Mouse (Mus musculus) limb, embryonic 12.5 days (tissue): ENCODE measurements around the gene Zbed4. TPM values are rescaled to one million over a fixed set of nuclear protein-coding genes. Genes with fewer than 3 reads are reported as not detected.
"Not testable (repeated sequence)": the region's sequence is repeated elsewhere in the genome, so short reads cannot be mapped to it uniquely, and the experiment has no call there.

Experiments
- ATAC-seq: fragments of 200-750 bp; cut with Nextera tagmentation; 2 replicates; pipeline ENCODE4 v1.8.0; 2017; ENCODE audit warnings: low read depth, moderate TSS enrichment; ENCODE audit not compliant: insufficient number of reproducible peaks, insufficient read depth, low FRiP score, low TSS enrichment
- H3K27ac ChIP-seq: fragments of 300-500 bp; sonication (generic); 2 replicates; pipeline ENCODE4 v1.5.1; 2016; ENCODE audit warnings: mild to moderate bottlenecking, moderate library complexity
- H3K27me3 ChIP-seq: fragments of 300-500 bp; sonication (generic); 2 replicates; pipeline ENCODE4 v1.6.1; 2016; ENCODE audit warnings: mild to moderate bottlenecking, moderate library complexity
- H3K36me3 ChIP-seq: fragments of 300-500 bp; sonication (generic); 2 replicates; pipeline ENCODE4 v1.6.1; 2016; ENCODE audit warnings: mild to moderate bottlenecking, moderate library complexity
- H3K4me1 ChIP-seq: fragments of 300-500 bp; sonication (generic); replicated peaks from 2 replicates; pipeline ENCODE4 v1.6.1; 2016
- H3K4me2 ChIP-seq: fragments of 300-500 bp; sonication (generic); 2 replicates; pipeline ENCODE4 v1.6.1; 2016; ENCODE audit warnings: mild to moderate bottlenecking, moderate library complexity
- H3K4me3 ChIP-seq: fragments of 300-500 bp; sonication (generic); replicated peaks from 2 replicates; pipeline ENCODE4 v1.5.1; 2016; ENCODE audit warnings: mild to moderate bottlenecking
- H3K9ac ChIP-seq: fragments of 300-500 bp; sonication (generic); replicated peaks from 2 replicates; pipeline ENCODE4 v1.6.1; 2016; ENCODE audit warnings: mild to moderate bottlenecking, moderate library complexity
- H3K9me3 ChIP-seq: fragments of 300-500 bp; sonication (generic); 2 replicates; pipeline ENCODE4 v1.6.1; 2016; ENCODE audit warnings: mild to moderate bottlenecking, moderate library complexity
- WGBS: fragments of 180-500 bp; shearing (Covaris S2); methylation state at CpG from one replicate; pipeline ENCODE4 v1.1.7; 2016; 5-methylcytosine and 5-hydroxymethylcytosine counted together
- polyA plus RNA-seq: library from polyadenylated mRNA; unstranded; fragments of >200 nt; fragmentation: Nextera tagmentation; extraction: Ambion mirVana; gene quantifications from 2 replicates; pipeline ENCODE4 v1.2.1, GENCODE M21; 2016

Gene Zbed4
- polyA plus RNA-seq, 1 experiment from 2014 or later, result 25.0 TPM

DNA sequence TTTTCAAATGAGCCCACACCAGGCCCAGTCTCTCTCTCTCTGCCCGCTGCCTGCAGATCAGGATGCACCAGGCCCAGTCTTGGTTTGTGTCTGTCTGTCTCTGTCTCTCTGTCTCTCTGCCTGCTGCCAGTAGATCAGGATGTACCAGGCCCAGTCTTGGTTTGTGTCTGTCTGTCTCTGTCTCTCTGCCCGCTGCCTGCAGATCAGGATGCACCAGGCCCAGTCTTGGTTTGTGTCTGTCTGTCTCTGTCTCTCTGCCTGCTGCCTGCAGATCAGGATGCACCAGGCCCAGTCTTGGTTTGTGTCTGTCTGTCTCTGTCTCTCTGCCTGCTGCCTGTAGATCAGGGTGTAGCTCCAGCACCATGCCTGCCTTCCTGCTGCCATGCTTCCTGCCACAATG, 62.4 kb downstream of the Zbed4 start:
- not testable (repeated sequence) for ATAC-seq
- H3K36me3 ChIP-seq, result peaks cover 70% of the 10 kb centered on the region

GRCm38 (mm10) chr15:88814411-88815047, 63.1 kb downstream of the Zbed4 start:
- 97% methylated on average over 11 of the region's 11 CpGs for WGBS
- H3K4me3 ChIP-seq, result no peak overlapping the region
- ATAC-seq, result no peak
- H3K9me3 ChIP-seq, result no peaks in the 10 kb centered on the region
- no peak overlapping the region for H3K27ac ChIP-seq
- no peak overlapping the region for H3K4me2 ChIP-seq
- H3K9ac ChIP-seq, result no peak overlapping the region
- no peaks in the 10 kb centered on the region for H3K27me3 ChIP-seq
- H3K4me1 ChIP-seq, result peaks cover 4% of the 10 kb centered on the region; the same call in 1 of the 2 replicates
- H3K36me3 ChIP-seq, result peaks cover 66% of the 10 kb centered on the region

More for the DNA sequence above, 62.4 kb downstream of the Zbed4 start:
- H3K4me3 ChIP-seq, H3K27me3 ChIP-seq, H3K9ac ChIP-seq, H3K9me3 ChIP-seq, H3K4me2 ChIP-seq, H3K27ac ChIP-seq, H3K4me1 ChIP-seq: not testable (repeated sequence)
- 97% methylated on average over 2 of the region's 2 CpGs for WGBS

- ATAC-seq, result no peak
- Histone ChIP-seq H3K36me3 (peaks cover 59% of the 10 kb centered on the region), H3K27me3 (no peaks in the 10 kb centered on the region), H3K4me1 (peaks cover 8% of the 10 kb centered on the region), H3K9me3 (no peaks in the 10 kb centered on the region), H3K27ac (no peak overlapping the region), H3K9ac (no peak overlapping the region), H3K4me2 (no peak overlapping the region), H3K4me3 (no peak overlapping the region)
- WGBS, result 91% methylated on average over 6 of the region's 6 CpGs
These were observed 63.8 kb downstream of the Zbed4 start for GRCm38 (mm10) chr15:88815196-88815700.

DNA sequence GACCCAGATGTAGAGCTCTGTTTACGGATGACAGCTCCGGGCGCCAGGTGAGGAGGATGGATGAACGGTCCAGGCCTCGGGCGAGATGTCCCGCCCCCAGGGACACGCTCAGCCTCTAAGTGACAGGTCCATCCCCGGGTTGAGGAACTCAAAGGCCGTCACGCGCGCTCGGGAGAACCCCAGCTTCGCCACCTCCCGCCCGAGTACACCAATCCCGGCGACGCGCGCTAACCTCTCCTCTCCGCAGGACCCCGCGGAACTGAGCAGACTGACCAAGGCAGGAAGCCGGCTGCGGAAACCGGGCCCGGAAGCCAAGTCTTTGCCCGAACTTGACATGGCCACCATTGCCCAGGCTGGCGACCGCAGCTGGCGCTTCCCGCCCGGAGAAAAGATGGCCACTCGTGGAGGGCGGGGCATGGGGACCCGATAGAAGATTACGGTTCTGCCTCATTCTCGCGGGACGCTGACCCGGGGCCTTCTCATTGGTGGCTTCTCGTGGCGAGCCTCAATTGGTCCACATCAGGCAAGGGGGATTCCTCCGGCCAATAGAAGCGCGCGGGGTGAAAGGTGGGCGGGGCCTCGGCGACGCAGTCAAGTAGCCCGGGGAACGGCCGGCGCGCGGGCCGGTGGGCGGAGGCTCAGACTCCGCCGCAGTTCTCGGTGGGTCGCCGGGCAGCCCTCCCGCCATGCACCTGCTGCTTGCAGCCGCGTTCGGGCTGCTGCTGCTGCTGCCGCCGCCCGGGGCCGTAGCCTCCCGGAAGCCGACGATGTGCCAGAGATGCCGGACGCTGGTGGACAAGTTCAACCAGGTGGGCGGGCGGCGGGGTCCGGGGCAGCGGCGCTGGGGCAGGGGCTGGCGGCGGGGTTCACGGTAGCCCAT, 67.8 kb downstream of the Zbed4 start, which contains the start of the genes Alg12 and Creld2:
TSS of gene Alg12 (minus strand) at position 293 of the 880 bp plus-strand sequence.
TSS of gene Creld2 (plus strand) at position 621 of the 880 bp plus-strand sequence.
- peak within 1 kb of the TSS; percentile 84 for H3K9ac ChIP-seq
- ATAC-seq, result peak; percentile 99
- peaks cover 51% of the 10 kb centered on the region for H3K36me3 ChIP-seq
- no peaks in the 10 kb centered on the region for H3K27me3 ChIP-seq
- H3K4me3 ChIP-seq, result peak within 1 kb of the TSS; percentile 89
- peak within 1 kb of the TSS; percentile 90 for H3K4me2 ChIP-seq
- WGBS, result under 1% methylated on average over 86 of the region's 88 CpGs
- H3K9me3 ChIP-seq, result no peaks in the 10 kb centered on the region
- H3K4me1 ChIP-seq, result peaks cover 19% of the 10 kb centered on the region
- H3K27ac ChIP-seq, result peak within 1 kb of the TSS; percentile 64

GRCm38 (mm10) chr15:88819906-88820303, 68.4 kb downstream of the Zbed4 start:
- 2% methylated on average over 23 of the region's 23 CpGs for WGBS
- no peak overlapping the region for H3K27ac ChIP-seq
- H3K27me3 ChIP-seq, result no peaks in the 10 kb centered on the region
- no peak for ATAC-seq
- H3K36me3 ChIP-seq, result peaks cover 51% of the 10 kb centered on the region
- H3K4me2 ChIP-seq, result peak overlapping the region; percentile 90
- peaks cover 19% of the 10 kb centered on the region for H3K4me1 ChIP-seq
- H3K9ac ChIP-seq, result peak overlapping the region; percentile 84
- H3K9me3 ChIP-seq, result no peaks in the 10 kb centered on the region
- peak overlapping the region; percentile 89 for H3K4me3 ChIP-seq

DNA sequence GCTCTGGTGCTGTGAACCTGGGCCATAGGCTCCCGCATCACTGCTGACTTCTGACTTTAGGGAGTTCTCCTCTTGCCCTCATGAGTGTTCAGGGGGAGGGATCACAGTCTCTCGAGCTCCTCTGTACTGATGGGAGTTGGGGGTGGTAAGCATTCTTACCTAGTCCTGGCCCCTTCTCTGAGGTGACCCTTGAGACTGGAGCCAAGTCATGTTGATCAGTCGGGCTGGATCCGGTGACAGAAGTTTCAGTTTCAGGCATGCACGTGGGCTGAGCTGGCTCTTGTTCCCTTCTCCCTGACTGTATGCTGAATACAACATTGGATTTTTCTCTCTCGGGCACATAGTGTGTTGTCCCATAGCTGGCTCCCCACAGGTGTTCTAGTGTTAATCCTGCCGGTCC, 69.9 kb downstream of the Zbed4 start:
- Histone ChIP-seq H3K4me2 (no peak overlapping the region), H3K4me1 (peaks cover 19% of the 10 kb centered on the region), H3K9ac (0 out of 2 replicates have a peak overlapping the region, but pooled peaks have one; percentile 23), H3K9me3 (no peaks in the 10 kb centered on the region), H3K27ac (no peak overlapping the region), H3K27me3 (no peaks in the 10 kb centered on the region), H3K4me3 (no peak overlapping the region), H3K36me3 (peaks cover 51% of the 10 kb centered on the region)
- WGBS, result 85% methylated on average over 7 of the region's 7 CpGs
- ATAC-seq, result no peak

- Histone ChIP-seq H3K27ac (no peak overlapping the region), H3K27me3 (no peaks in the 10 kb centered on the region), H3K4me3 (no peak overlapping the region), H3K36me3 (peaks cover 56% of the 10 kb centered on the region), H3K9ac (no peak overlapping the region), H3K4me2 (no peak overlapping the region), H3K4me1 (peaks cover 19% of the 10 kb centered on the region), H3K9me3 (no peaks in the 10 kb centered on the region)
- ATAC-seq, result no peak
- WGBS, result 96% methylated on average over 7 of the region's 7 CpGs
These were observed 71.1 kb downstream of the Zbed4 start for GRCm38 (mm10) chr15:88822513-88822912.

GRCm38 (mm10) chr15:88823376-88823775, 71.9 kb downstream of the Zbed4 start:
- Histone ChIP-seq H3K27ac (no peak overlapping the region), H3K4me2 (no peak overlapping the region), H3K4me3 (no peak overlapping the region), H3K9me3 (no peaks in the 10 kb centered on the region), H3K36me3 (peaks cover 56% of the 10 kb centered on the region), H3K4me1 (peaks cover 16% of the 10 kb centered on the region), H3K27me3 (no peaks in the 10 kb centered on the region), H3K9ac (no peak overlapping the region)
- WGBS, result 92% methylated on average over 5 of the region's 5 CpGs
- no peak for ATAC-seq

- Histone ChIP-seq H3K36me3 (peaks cover 48% of the 10 kb centered on the region), H3K9me3 (no peaks in the 10 kb centered on the region), H3K27me3 (no peaks in the 10 kb centered on the region), H3K4me1 (peaks cover 6% of the 10 kb centered on the region), H3K27ac (no peak overlapping the region), H3K4me3 (no peak overlapping the region), H3K4me2 (no peak overlapping the region), H3K9ac (no peak overlapping the region; the same call in 1 of the 2 replicates)
- 89% methylated on average over 6 of the region's 6 CpGs for WGBS
- no peak for ATAC-seq
These were observed 76.0 kb downstream of the Zbed4 start for GRCm38 (mm10) chr15:88827466-88827865.

GRCm38 (mm10) chr15:88827991-88828799, 76.7 kb downstream of the Zbed4 start:
- Histone ChIP-seq H3K4me1 (peaks cover 6% of the 10 kb centered on the region), H3K36me3 (peaks cover 40% of the 10 kb centered on the region), H3K27ac (no peak overlapping the region), H3K27me3 (no peaks in the 10 kb centered on the region), H3K4me2 (no peak overlapping the region), H3K9ac (no peak overlapping the region; the same call in 1 of the 2 replicates), H3K4me3 (no peak overlapping the region), H3K9me3 (no peaks in the 10 kb centered on the region)
- 26% methylated on average over 9 of the region's 9 CpGs for WGBS
- 0 out of 2 replicates have a peak, but pooled peaks have one; percentile 14 for ATAC-seq
